Mouse (Mus musculus): ENCODE data around the gene Auts2. TPM values are rescaled to one million over a fixed set of nuclear protein-coding genes. Genes with fewer than 3 reads are reported as not detected.

Auts2 gene
- polyA plus RNA-seq, 1 experiment from 2014 or later, result 70.9 TPM

- WGBS, result 68% methylated on average over 10 of the region's 10 CpGs
- no peak overlapping the region for H3K9ac ChIP-seq
- ATAC-seq (replicated peaks), result no peak
- H3K4me3 ChIP-seq, result no peak overlapping the region
- no peaks in the 10 kb centered on the region for H3K36me3 ChIP-seq (replicated peaks)
- no peaks in the 10 kb centered on the region for H3K9me3 ChIP-seq
- H3K4me2 ChIP-seq, result no peak overlapping the region
- H3K27ac ChIP-seq, result peak overlapping the region; percentile 35; the same call in 1 of the 2 replicates
- H3K4me1 ChIP-seq, result peaks cover 12% of the 10 kb centered on the region
- no peaks in the 10 kb centered on the region for H3K27me3 ChIP-seq (replicated peaks)
Measured at GRCm38 (mm10) chr5:131812483-131813063, 730.6 kb downstream of the Auts2 start.

DNA sequence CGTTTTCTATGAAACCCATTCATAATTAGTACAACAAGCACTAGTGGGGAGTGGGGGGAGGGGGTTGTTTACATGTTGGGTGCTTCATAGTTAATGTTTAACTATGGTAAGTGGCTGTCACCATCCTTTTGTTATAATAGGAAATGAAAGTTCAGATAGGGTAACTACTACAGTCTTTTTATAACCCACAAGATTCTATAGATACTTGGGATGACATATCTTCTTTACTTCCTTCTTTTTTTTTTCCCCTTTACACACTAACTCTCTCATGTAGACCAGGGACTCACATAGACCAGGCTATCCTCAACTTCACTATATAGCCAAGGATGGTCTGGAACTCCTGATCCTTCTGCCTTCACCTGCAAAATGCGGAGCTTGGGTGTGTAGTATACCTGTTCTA, 736.8 kb downstream of the Auts2 start:
- Histone ChIP-seq H3K9me3 (no peaks in the 10 kb centered on the region), H3K36me3 (replicated peaks) (no peaks in the 10 kb centered on the region), H3K4me3 (no peak overlapping the region), H3K4me1 (peaks cover 35% of the 10 kb centered on the region), H3K27ac (no peak overlapping the region), H3K4me2 (no peak overlapping the region), H3K9ac (no peak overlapping the region), H3K27me3 (replicated peaks) (no peaks in the 10 kb centered on the region)
- no peak for ATAC-seq (replicated peaks)
- whole genome bisulfite sequencing, result 89% methylated on average over 2 of the region's 2 CpGs

- no peak overlapping the region for H3K4me3 ChIP-seq
- H3K4me2 ChIP-seq, result no peak overlapping the region
- 59% methylated on average over 4 of the region's 4 CpGs for WGBS
- no peaks in the 10 kb centered on the region for H3K27me3 ChIP-seq (replicated peaks)
- H3K4me1 ChIP-seq, result peaks cover 40% of the 10 kb centered on the region
- no peaks in the 10 kb centered on the region for H3K36me3 ChIP-seq (replicated peaks)
- no peaks in the 10 kb centered on the region for H3K9me3 ChIP-seq
- H3K27ac ChIP-seq, result peak overlapping the region; percentile 13; the same call in 1 of the 2 replicates
- no peak overlapping the region for H3K9ac ChIP-seq
- no peak for ATAC-seq (replicated peaks)
Measured at GRCm38 (mm10) chr5:131805277-131805676, 737.9 kb downstream of the Auts2 start.

DNA sequence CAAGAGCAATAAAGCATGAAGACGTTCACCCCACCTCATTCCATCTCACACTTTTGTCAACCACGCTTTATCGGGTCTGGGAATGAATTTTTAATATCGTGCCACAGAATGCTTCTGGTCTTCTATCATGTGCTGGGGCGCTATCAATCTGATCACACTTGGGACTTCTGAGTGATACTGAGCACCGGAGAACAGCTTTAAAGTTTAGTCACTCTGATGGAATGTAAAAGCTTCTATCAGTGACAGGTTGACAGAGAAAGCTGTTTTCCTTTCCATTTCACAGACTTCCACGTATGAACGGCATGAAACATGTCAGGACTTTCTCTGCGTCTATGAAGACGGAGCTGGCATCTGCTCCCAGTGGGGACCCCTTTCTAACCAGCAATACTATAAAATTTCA, 739.5 kb downstream of the Auts2 start:
- WGBS, result 58% methylated on average over 10 of the region's 10 CpGs
- H3K4me3 ChIP-seq, result no peak overlapping the region
- no peak overlapping the region for H3K4me2 ChIP-seq
- no peaks in the 10 kb centered on the region for H3K36me3 ChIP-seq (replicated peaks)
- ATAC-seq (replicated peaks), result no peak
- H3K4me1 ChIP-seq, result peaks cover 42% of the 10 kb centered on the region
- no peaks in the 10 kb centered on the region for H3K27me3 ChIP-seq (replicated peaks)
- no peak overlapping the region; the same call in 1 of the 2 replicates for H3K27ac ChIP-seq
- no peak overlapping the region for H3K9ac ChIP-seq
- H3K9me3 ChIP-seq, result no peaks in the 10 kb centered on the region

GRCm38 (mm10) chr5:131802340-131803036, 740.7 kb downstream of the Auts2 start:
- Histone ChIP-seq H3K36me3 (replicated peaks) (no peaks in the 10 kb centered on the region), H3K9me3 (no peaks in the 10 kb centered on the region), H3K9ac (no peak overlapping the region), H3K4me2 (no peak overlapping the region), H3K27me3 (replicated peaks) (no peaks in the 10 kb centered on the region), H3K4me3 (no peak overlapping the region), H3K27ac (peak overlapping the region; percentile 48; the same call in 1 of the 2 replicates), H3K4me1 (peaks cover 45% of the 10 kb centered on the region)
- 25% methylated on average over 6 of the region's 6 CpGs for WGBS
- peak; percentile 53; the same call in 1 of the 2 replicates for ATAC-seq (replicated peaks)

DNA sequence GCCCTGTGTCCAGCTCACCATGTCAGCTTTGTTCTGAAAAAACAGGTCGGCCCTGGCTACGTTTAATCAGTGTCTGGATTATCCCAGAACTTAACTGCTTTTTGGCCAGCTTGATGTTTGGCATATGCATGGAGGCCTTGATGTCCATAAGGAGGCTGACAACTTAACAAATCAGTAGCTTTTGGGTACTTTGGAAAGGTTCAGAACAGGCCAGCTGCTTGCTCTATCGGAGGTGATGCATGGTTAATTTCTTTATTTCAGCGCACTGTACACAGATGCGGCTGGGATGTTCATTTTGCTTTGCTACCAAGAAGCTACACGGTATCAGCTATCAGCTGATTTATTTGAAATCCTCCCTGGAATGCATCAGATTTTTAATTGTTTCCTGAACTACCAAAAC, 741.2 kb downstream of the Auts2 start:
- no peak overlapping the region for H3K9ac ChIP-seq
- 30% methylated on average over 6 of the region's 6 CpGs for WGBS
- H3K4me1 ChIP-seq, result peaks cover 50% of the 10 kb centered on the region

GRCm38 (mm10) chr5:131798373-131798772, 744.8 kb downstream of the Auts2 start:
- peaks cover 59% of the 10 kb centered on the region for H3K4me1 ChIP-seq
- 34% methylated on average over 5 of the region's 5 CpGs for WGBS

More for the DNA sequence above, 741.2 kb downstream of the Auts2 start:
- no peak overlapping the region for H3K4me2 ChIP-seq
- H3K27ac ChIP-seq, result peak overlapping the region; percentile 48; the same call in 1 of the 2 replicates
- no peaks in the 10 kb centered on the region for H3K9me3 ChIP-seq
- H3K27me3 ChIP-seq (replicated peaks), result no peaks in the 10 kb centered on the region
- H3K36me3 ChIP-seq (replicated peaks), result no peaks in the 10 kb centered on the region
- peak; percentile 32; the same call in 1 of the 2 replicates for ATAC-seq (replicated peaks)
- H3K4me3 ChIP-seq, result no peak overlapping the region

GRCm38 (mm10) chr5:131797044-131797443, 746.1 kb downstream of the Auts2 start:
- ATAC-seq (replicated peaks), result no peak
- Histone ChIP-seq H3K4me2 (no peak overlapping the region), H3K4me3 (no peak overlapping the region), H3K27ac (no peak overlapping the region), H3K9ac (no peak overlapping the region), H3K9me3 (no peaks in the 10 kb centered on the region), H3K27me3 (replicated peaks) (no peaks in the 10 kb centered on the region), H3K4me1 (peaks cover 54% of the 10 kb centered on the region), H3K36me3 (replicated peaks) (no peaks in the 10 kb centered on the region)

More at GRCm38 (mm10) chr5:131798373-131798772, 744.8 kb downstream of the Auts2 start:
- no peak overlapping the region for H3K9ac ChIP-seq
- 0 out of 2 replicates have a peak, but pooled peaks have one; percentile 52 for ATAC-seq (replicated peaks)
- no peaks in the 10 kb centered on the region for H3K36me3 ChIP-seq (replicated peaks)
- no peaks in the 10 kb centered on the region for H3K9me3 ChIP-seq
- H3K4me2 ChIP-seq, result no peak overlapping the region
- H3K27me3 ChIP-seq (replicated peaks), result no peaks in the 10 kb centered on the region
- no peak overlapping the region for H3K4me3 ChIP-seq
- H3K27ac ChIP-seq, result peak overlapping the region; percentile 45

GRCm38 (mm10) chr5:131794411-131795133, 748.6 kb downstream of the Auts2 start:
- ATAC-seq (replicated peaks), result peak; percentile 74
- Histone ChIP-seq H3K4me1 (peaks cover 48% of the 10 kb centered on the region), H3K4me3 (no peak overlapping the region), H3K9me3 (no peaks in the 10 kb centered on the region), H3K4me2 (peak overlapping the region; percentile 30), H3K9ac (no peak overlapping the region), H3K27me3 (replicated peaks) (no peaks in the 10 kb centered on the region), H3K27ac (peak overlapping the region; percentile 80), H3K36me3 (replicated peaks) (no peaks in the 10 kb centered on the region)
- WGBS, result 18% methylated on average over 18 of the region's 18 CpGs

DNA sequence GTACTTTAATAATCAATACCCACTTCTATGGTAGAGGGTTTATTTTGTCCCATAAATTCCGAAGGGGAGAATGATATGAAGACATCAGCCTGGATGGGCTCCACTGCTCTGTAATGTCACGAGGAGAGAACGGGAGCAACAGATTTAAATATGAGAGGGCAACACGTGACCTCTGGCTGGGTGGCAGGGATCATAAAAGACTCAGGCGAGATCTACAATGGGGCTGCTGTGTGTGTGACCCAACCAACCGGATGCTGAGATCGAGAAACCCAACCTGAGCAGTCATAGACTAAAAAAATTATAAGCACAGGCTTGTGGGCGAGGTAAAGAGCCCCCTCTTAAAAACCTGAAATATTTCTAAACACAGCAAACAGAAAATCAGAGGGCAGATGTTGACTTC, 753.5 kb downstream of the Auts2 start:
- Histone ChIP-seq H3K27ac (no peak overlapping the region), H3K9me3 (no peaks in the 10 kb centered on the region), H3K27me3 (replicated peaks) (no peaks in the 10 kb centered on the region), H3K36me3 (replicated peaks) (no peaks in the 10 kb centered on the region), H3K4me2 (no peak overlapping the region), H3K9ac (no peak overlapping the region), H3K4me3 (no peak overlapping the region), H3K4me1 (peaks cover 30% of the 10 kb centered on the region)
- no peak for ATAC-seq (replicated peaks)
- 49% methylated on average over 8 of the region's 8 CpGs for WGBS

- Histone ChIP-seq H3K4me3 (no peak overlapping the region), H3K27ac (no peak overlapping the region), H3K9ac (no peak overlapping the region), H3K36me3 (replicated peaks) (no peaks in the 10 kb centered on the region), H3K4me1 (peaks cover 19% of the 10 kb centered on the region), H3K27me3 (replicated peaks) (no peaks in the 10 kb centered on the region), H3K4me2 (no peak overlapping the region), H3K9me3 (no peaks in the 10 kb centered on the region)
- WGBS, result 32% methylated on average over 6 of the region's 6 CpGs
- no peak for ATAC-seq (replicated peaks)
Measured at GRCm38 (mm10) chr5:131788008-131788407, 755.1 kb downstream of the Auts2 start.

- Histone ChIP-seq H3K9me3 (no peaks in the 10 kb centered on the region), H3K4me3 (no peak overlapping the region), H3K36me3 (replicated peaks) (no peaks in the 10 kb centered on the region), H3K27me3 (replicated peaks) (no peaks in the 10 kb centered on the region), H3K27ac (peak overlapping the region; percentile 42; the same call in 1 of the 2 replicates), H3K4me1 (peaks cover 31% of the 10 kb centered on the region), H3K4me2 (no peak overlapping the region), H3K9ac (no peak overlapping the region)
- ATAC-seq (replicated peaks), result no peak
- 41% methylated on average over 3 of the region's 3 CpGs for WGBS
Measured at GRCm38 (mm10) chr5:131783241-131783640, 759.9 kb downstream of the Auts2 start.
